Mouse (Mus musculus): ENCODE data around the gene Zswim8. TPM values are rescaled to one million over a fixed set of nuclear protein-coding genes. Genes with fewer than 3 reads are reported as not detected.

Zswim8 gene
- total and polyA plus RNA-seq, 3 experiments: 16.5 to 35.5 TPM; not detected in 1

- H3K9me3 ChIP-seq (replicated peaks; ENCODE audit: insufficient read depth, low read length): no peaks in the 10 kb centered on the region
- peak within 1 kb of the TSS; percentile 82 for H3K27ac ChIP-seq (ENCODE audit: control insufficient read depth, low read depth, low read length)
- H3K79me2 ChIP-seq (ENCODE audit: control insufficient read depth, insufficient read depth, low read length, poor library complexity): peaks cover 17% of the 10 kb centered on the region
- DNase-seq (ENCODE audit: low read depth, low spot score): peak; percentile 99
- H3K9ac ChIP-seq (ENCODE audit: control insufficient read depth, low read depth, low read length, poor library complexity, severe bottlenecking): peak within 1 kb of the TSS; percentile 91
- H3K4me1 ChIP-seq (ENCODE audit: control insufficient read depth in 1 of 2, insufficient read depth in 2 of 2, low read length in 2 of 2): peaks cover 8 to 11% of the 10 kb centered on the region in 2 experiments
- TF ChIP-seq E2F4 (IDR thresholded peaks at IDR 0.05; ENCODE audit: borderline replicate concordance, low read depth, low read length): 0 out of 2 replicates have a peak, but pooled peaks have one; percentile 38
- TF ChIP-seq ZNF384 (IDR thresholded peaks at IDR 0.05; ENCODE audit: low read depth, low read length): peak; percentile 96
- no peak for TF ChIP-seq USF1 (IDR thresholded peaks at IDR 0.05; ENCODE audit: low read depth, low read length)
- peak; percentile 87 for TF ChIP-seq TBP (IDR thresholded peaks at IDR 0.05; ENCODE audit: low read depth, low read length)
- TF ChIP-seq CHD2 (IDR thresholded peaks at IDR 0.05; ENCODE audit: low read length): 0 out of 2 replicates have a peak, but pooled peaks have one; percentile 8
- TF ChIP-seq POLR2A (IDR thresholded peaks at IDR 0.05; ENCODE audit: control insufficient read depth in 1 of 2, insufficient read depth in 1 of 2, low read depth in 1 of 2, low read length in 2 of 2, poor library complexity in 1 of 2): peak; percentile 46 to 82; a peak in 3 of 4 replicates
- no peak for TF ChIP-seq POLR2AphosphoS5 (IDR thresholded peaks at IDR 0.05; ENCODE audit: borderline replicate concordance, low read depth, low read length)
- TF ChIP-seq ZMIZ1 (IDR thresholded peaks at IDR 0.05; ENCODE audit: low read depth, low read length): peak; percentile 56; the same call in 1 of the 2 replicates
- 0 out of 4 replicates have a peak, but pooled peaks of 1 of the 2 experiments have one; percentile 5 for TF ChIP-seq EP300 (IDR thresholded peaks at IDR 0.05; ENCODE audit: low read depth in 1 of 2, low read length in 2 of 2)
- peak; percentile 95 for TF ChIP-seq MAZ (IDR thresholded peaks at IDR 0.05; ENCODE audit: low read depth, low read length)
- TF ChIP-seq CHD1 (IDR thresholded peaks at IDR 0.05; ENCODE audit: low read depth, low read length): no peak
- peak; percentile 94 for TF ChIP-seq NRF1 (IDR thresholded peaks at IDR 0.05; ENCODE audit: insufficient read depth, low read depth, low read length, poor library complexity, severe bottlenecking)
- peak; percentile 82 for TF ChIP-seq SIN3A (IDR thresholded peaks at IDR 0.05; ENCODE audit: low read length)
- no peak for TF ChIP-seq CTCF (IDR thresholded peaks at IDR 0.05 in 2 of 3, conservative IDR thresholded peaks at IDR 0.05 in 1 of 3; ENCODE audit: control insufficient read depth in 1 of 3, insufficient read depth in 1 of 3, low read depth in 2 of 3, low read length in 3 of 3, poor library complexity in 1 of 3, severe bottlenecking in 1 of 3)
- peak; percentile 58; the same call in 1 of the 2 replicates for TF ChIP-seq POLR2AphosphoS2 (IDR thresholded peaks at IDR 0.05; ENCODE audit: low read length)
- peak; percentile 68 for TF ChIP-seq KAT2A (conservative IDR thresholded peaks at IDR 0.05; ENCODE audit: low read depth, low read length)
- TF ChIP-seq RCOR1 (IDR thresholded peaks at IDR 0.05; ENCODE audit: low read depth, low read length): no peak; the same call in 1 of the 2 replicates
- TF ChIP-seq MXI1 (IDR thresholded peaks at IDR 0.05; ENCODE audit: low read depth, low read length): peak; percentile 56
- no peak for TF ChIP-seq RAD21 (IDR thresholded peaks at IDR 0.05; ENCODE audit: low read depth, low read length)
- TF ChIP-seq MYC (IDR thresholded peaks at IDR 0.05; ENCODE audit: low read depth, low read length): peak; percentile 94; the same call in 1 of the 2 replicates
- no peak for TF ChIP-seq ZC3H11A (IDR thresholded peaks at IDR 0.05; ENCODE audit: low read depth, low read length)
- TF ChIP-seq HCFC1 (IDR thresholded peaks at IDR 0.05; ENCODE audit: low read depth, low read length): peak; percentile 90
- peak; percentile 50 for TF ChIP-seq NELFE (IDR thresholded peaks at IDR 0.05; ENCODE audit: low read depth, low read length)
- TF ChIP-seq USF2 (IDR thresholded peaks at IDR 0.05; ENCODE audit: borderline replicate concordance in 1 of 2, insufficient read depth in 1 of 2, low read depth in 1 of 2, low read length in 2 of 2): no peak
- 0 out of 2 replicates have a peak, but pooled peaks have one; percentile 18 for TF ChIP-seq GATA1 (IDR thresholded peaks at IDR 0.05; ENCODE audit: low read depth, low read length)
- peak; percentile 95 for TF ChIP-seq ELF1 (IDR thresholded peaks at IDR 0.05; ENCODE audit: low read depth, low read length)
- no peak for TF ChIP-seq ZKSCAN1 (IDR thresholded peaks at IDR 0.05; ENCODE audit: low read depth, low read length)
- TF ChIP-seq MEF2A (IDR thresholded peaks at IDR 0.05; ENCODE audit: extremely low read depth, insufficient replicate concordance, low read depth, low read length, poor library complexity, severe bottlenecking): no peak
- no peak for TF ChIP-seq MYB (IDR thresholded peaks at IDR 0.05; ENCODE audit: low read depth, low read length)
- TF ChIP-seq TAL1 (IDR thresholded peaks at IDR 0.05; ENCODE audit: low read length): no peak
- TF ChIP-seq UBTF (IDR thresholded peaks at IDR 0.05; ENCODE audit: borderline replicate concordance, insufficient read depth, low read depth, low read length): 0 out of 2 replicates have a peak, but pooled peaks have one; percentile 51
- TF ChIP-seq TCF12 (IDR thresholded peaks at IDR 0.05; ENCODE audit: low read depth, low read length): peak; percentile 54; the same call in 1 of the 2 replicates
- TF ChIP-seq ETS1 (IDR thresholded peaks at IDR 0.05; ENCODE audit: low read depth, low read length): peak; percentile 20; the same call in 1 of the 2 replicates
- no peak for TF ChIP-seq GABPA (IDR thresholded peaks at IDR 0.05; ENCODE audit: low read depth, low read length)
- no peak for TF ChIP-seq JUND (IDR thresholded peaks at IDR 0.05; ENCODE audit: low read depth, low read length)
- peak within 1 kb of the TSS; percentile 89 to 93 for H3K4me3 ChIP-seq (ENCODE audit: control insufficient read depth in 1 of 2, insufficient read depth in 1 of 2, low read depth in 2 of 2, low read length in 2 of 2)
- no peaks in the 10 kb centered on the region for H3K27me3 ChIP-seq (ENCODE audit: control insufficient read depth in 1 of 2, insufficient read depth in 2 of 2, low read length in 2 of 2)
- H3K36me3 ChIP-seq (ENCODE audit: control insufficient read depth in 1 of 2, insufficient read depth in 2 of 2, low read length in 2 of 2): peaks cover 16 to 19% of the 10 kb centered on the region in 2 experiments
These were observed 33.1 kb upstream of the Zswim8 start, which contains the start of gene Sec24c for GRCm38 (mm10) chr14:20674064-20674833. Gene Sec24c, plus strand, starts transcription at chr14:20674308.

Data from MEL (cell line).